Mouse (Mus musculus) thymus, adult 2 months (tissue): ENCODE measurements around the gene Ms4a6d. TPM values are rescaled to one million over a fixed set of nuclear protein-coding genes. Genes with fewer than 3 reads are reported as not detected.

ENCODE experiments used
- DNase-seq: peaks from one replicate; pipeline ENCODE4 v3.0.0; 2021
- H3K27ac ChIP-seq: fragments of 200-500 bp; 2 replicates; pipeline ENCODE4 v1.5.1; 2012; ENCODE audit warnings: low read length, control low read depth; ENCODE audit not compliant: control insufficient read depth, insufficient read depth
- H3K27me3 ChIP-seq: fragments of 200-500 bp; 2 replicates; pipeline ENCODE4 v1.6.1; 2012; ENCODE audit warnings: mild to moderate bottlenecking, low read length, moderate library complexity, mixed read lengths; ENCODE audit not compliant: control insufficient read depth, insufficient read depth
- H3K36me3 ChIP-seq: fragments of 200-500 bp; 2 replicates; pipeline ENCODE4 v1.6.1; 2012; ENCODE audit warnings: mild to moderate bottlenecking, low read length, moderate library complexity; ENCODE audit not compliant: control insufficient read depth, insufficient read depth
- H3K4me1 ChIP-seq: fragments of 200-500 bp; replicated peaks from 2 replicates; pipeline ENCODE4 v1.6.1; 2012; ENCODE audit warnings: low read length; ENCODE audit not compliant: control insufficient read depth, insufficient read depth
- H3K4me3 ChIP-seq: fragments of 200-500 bp; 2 replicates; pipeline ENCODE4 v1.5.1; 2012; ENCODE audit warnings: mild to moderate bottlenecking, low read length, control low read depth, moderate library complexity; ENCODE audit not compliant: control insufficient read depth, insufficient read depth
- CTCF ChIP-seq: fragments of 200-500 bp; IDR thresholded peaks from 2 replicates; pipeline ENCODE4 v1.5.1; 2012; ENCODE audit warnings: mild to moderate bottlenecking, control low read depth, low read length, moderate library complexity, borderline replicate concordance; ENCODE audit not compliant: control insufficient read depth, poor library complexity, insufficient read depth; ENCODE audit errors: extremely low read depth
- POLR2A ChIP-seq: fragments of 200-500 bp; IDR thresholded peaks from 2 replicates; pipeline ENCODE4 v1.6.1; 2012; ENCODE audit warnings: mild to moderate bottlenecking, low read length, control low read depth, moderate library complexity; ENCODE audit not compliant: control insufficient read depth, poor library complexity, insufficient read depth; ENCODE audit errors: extremely low read depth
- WGBS: fragments of 180-500 bp; shearing (Covaris S2); methylation state at CpG from one replicate; pipeline ENCODE4 v1.1.7; 2018; 5-methylcytosine and 5-hydroxymethylcytosine counted together
- polyA plus RNA-seq: library from polyadenylated mRNA; depleted of rRNA; stranded (reverse); fragments of >200 nt; gene quantifications from 2 replicates; pipeline ENCODE4 v1.2.3, GENCODE M21; 2012

The Ms4a6d gene
- polyA plus RNA-seq, 1 experiment = 9.4 TPM

- TF ChIP-seq CTCF (no peak), POLR2A (no peak)
- WGBS = 100% methylated on average over 1 of the region's 1 CpGs
- no peak overlapping the region for H3K27ac ChIP-seq
- H3K27me3 ChIP-seq = no peaks in the 10 kb centered on the region
- DNase-seq = no peak
- no peak overlapping the region for H3K4me3 ChIP-seq
- H3K4me1 ChIP-seq = no peaks in the 10 kb centered on the region
- H3K36me3 ChIP-seq = no peaks in the 10 kb centered on the region
These were observed 29.1 kb upstream of the Ms4a6d start for GRCm38 (mm10) chr19:11633732-11634131.

DNA sequence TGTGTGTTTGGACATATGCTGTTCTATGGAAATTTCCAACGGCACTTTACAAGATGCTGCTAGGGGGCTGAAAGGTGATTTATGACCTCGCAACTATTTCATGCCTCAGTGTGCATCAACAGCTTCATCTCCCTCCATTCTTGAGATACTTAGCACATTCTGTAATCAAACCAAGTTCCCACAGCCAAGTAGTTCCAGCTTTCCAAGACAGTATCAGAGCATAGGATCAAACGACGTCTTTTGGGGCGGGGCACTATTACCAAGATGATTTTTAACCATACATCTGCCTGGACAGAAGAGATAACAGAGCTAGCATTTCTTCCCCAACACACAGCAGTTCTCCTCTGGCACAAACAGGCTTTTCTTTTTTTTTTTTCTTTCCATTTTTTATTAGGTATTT lies 20.6 kb upstream of the Ms4a6d start:
- Histone ChIP-seq H3K4me1 (no peaks in the 10 kb centered on the region), H3K36me3 (no peaks in the 10 kb centered on the region), H3K4me3 (no peak overlapping the region), H3K27ac (no peak overlapping the region), H3K27me3 (no peaks in the 10 kb centered on the region)
- DNase-seq = no peak
- 94% methylated on average over 5 of the region's 5 CpGs for WGBS
- no peak for TF ChIP-seq POLR2A

- no peak overlapping the region for H3K4me3 ChIP-seq
- no peaks in the 10 kb centered on the region for H3K4me1 ChIP-seq
- TF ChIP-seq POLR2A (no peak), CTCF (no peak)
- H3K36me3 ChIP-seq = no peaks in the 10 kb centered on the region
- no peak for DNase-seq
- H3K27ac ChIP-seq = no peak overlapping the region
- H3K27me3 ChIP-seq = no peaks in the 10 kb centered on the region
These were observed 20.2 kb upstream of the Ms4a6d start for GRCm38 (mm10) chr19:11624800-11625199.

DNA sequence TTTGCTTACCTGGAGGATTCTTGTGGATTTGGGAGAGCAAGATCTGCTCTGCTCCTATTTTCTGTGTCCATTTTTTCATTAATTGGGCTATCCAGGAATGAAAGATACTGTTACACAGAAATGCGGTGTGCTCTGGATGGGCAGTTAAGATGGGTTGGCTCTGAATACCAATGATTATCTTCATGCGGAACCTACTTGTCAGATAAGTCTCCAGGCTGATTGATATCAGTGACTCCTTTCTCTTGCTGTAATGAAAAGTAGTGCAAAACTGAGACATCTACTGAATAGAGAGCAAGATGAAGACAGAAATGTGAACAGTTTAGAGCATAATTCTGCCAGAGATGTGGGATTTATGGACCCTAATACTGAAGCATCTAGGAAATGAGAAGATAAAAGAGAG lies 18.9 kb upstream of the Ms4a6d start, which contains the start of gene Ms4a2:
Gene Ms4a2, minus strand, starts transcription at position 169 of the 400 bp plus-strand sequence.
- Histone ChIP-seq H3K4me3 (no peak within 1 kb of the TSS), H3K4me1 (no peaks in the 10 kb centered on the region), H3K27me3 (no peaks in the 10 kb centered on the region), H3K36me3 (no peaks in the 10 kb centered on the region), H3K27ac (no peak within 1 kb of the TSS)
- TF ChIP-seq POLR2A (no peak), CTCF (no peak)
- WGBS = 95% methylated on average over 2 of the region's 2 CpGs
- no peak for DNase-seq

- no peaks in the 10 kb centered on the region for H3K27me3 ChIP-seq
- no peaks in the 10 kb centered on the region for H3K4me1 ChIP-seq
- H3K4me3 ChIP-seq = no peak overlapping the region
- no peak for DNase-seq
- no peak overlapping the region for H3K27ac ChIP-seq
- no peak for TF ChIP-seq CTCF
- TF ChIP-seq POLR2A = no peak
- H3K36me3 ChIP-seq = no peaks in the 10 kb centered on the region
These were observed 13.3 kb upstream of the Ms4a6d start for GRCm38 (mm10) chr19:11617983-11618382.

GRCm38 (mm10) chr19:11614805-11615204 lies 10.2 kb upstream of the Ms4a6d start:
- H3K36me3 ChIP-seq = no peaks in the 10 kb centered on the region
- H3K27ac ChIP-seq = no peak overlapping the region
- H3K4me1 ChIP-seq = no peaks in the 10 kb centered on the region
- DNase-seq = no peak
- TF ChIP-seq POLR2A (no peak), CTCF (no peak)
- H3K27me3 ChIP-seq = no peaks in the 10 kb centered on the region
- H3K4me3 ChIP-seq = no peak overlapping the region
- WGBS = 58% methylated on average over 2 of the region's 2 CpGs

- Histone ChIP-seq H3K4me1 (no peaks in the 10 kb centered on the region), H3K27ac (no peak overlapping the region), H3K36me3 (no peaks in the 10 kb centered on the region), H3K4me3 (no peak overlapping the region), H3K27me3 (no peaks in the 10 kb centered on the region)
- 76% methylated on average over 8 of the region's 8 CpGs for WGBS
- no peak for DNase-seq
- TF ChIP-seq CTCF (no peak), POLR2A (no peak)
These were observed 9.3 kb upstream of the Ms4a6d start for GRCm38 (mm10) chr19:11613776-11614443.
